Mouse (Mus musculus): ENCODE measurements at regions not wholly inside any gene's neighbourhood (a gene's known extent, or its start where the extent isn't known, plus 50 kb on each side); places are given as distances from the start of the nearest gene placed in this dataset.

- TF ChIP-seq CTCF (IDR thresholded peaks at IDR 0.05; ENCODE audit: low read depth) (no peak), EP300 (optimal IDR thresholded peaks at IDR 0.05) (no peak)
These were observed 152.9 kb upstream of the Sstr4 start for GRCm38 (mm10) chr2:148242242-148242641.

Data from stomach, postnatal 0 days (tissue).